Mouse (Mus musculus) MEL (cell line): Measurements from ENCODE around the gene Slc25a29. TPM values are rescaled to one million over a fixed set of nuclear protein-coding genes. Genes with fewer than 3 reads are reported as not detected.
A peak's percentile ranks its signal among the peaks of the same experiment; 100 is the strongest.

Source experiments
- DNase-seq: peaks from one replicate; pipeline ENCODE4 v3.0.0; 2011; ENCODE audit warnings: low read depth, low spot score
- H3K27ac ChIP-seq: 2 replicates; pipeline ENCODE4 v1.5.1; 2012; ENCODE audit warnings: low read depth, mild to moderate bottlenecking, control low read depth, low read length, moderate library complexity; ENCODE audit not compliant: control insufficient read depth
- H3K27me3 ChIP-seq, 2 experiments: fragments of 150-350 bp in 1 of 2; sonication (generic) in 1 of 2; 2 replicates each; pipeline ENCODE4 v1.6.1; 2012; ENCODE audit warnings: low read length in 2 of 2, mild to moderate bottlenecking in 2 of 2, improper control_type of control experiment in 1 of 2, moderate library complexity in 1 of 2; ENCODE audit not compliant: insufficient read depth in 2 of 2, control insufficient read depth in 1 of 2
- H3K36me3 ChIP-seq, 2 experiments: 2 replicates each; pipeline ENCODE4 v1.6.1; 2012 to 2014; ENCODE audit warnings: low read length in 2 of 2, improper control_type of control experiment in 1 of 2, inconsistent platforms in 1 of 2, mild to moderate bottlenecking in 1 of 2; ENCODE audit not compliant: insufficient read depth in 2 of 2, control insufficient read depth in 1 of 2
- H3K4me1 ChIP-seq, 2 experiments: fragments of 150-350 bp in 1 of 2; sonication (generic) in 1 of 2; 2 replicates each; pipeline ENCODE4 v1.6.1; 2012; ENCODE audit warnings: low read length in 2 of 2, improper control_type of control experiment in 1 of 2, mild to moderate bottlenecking in 1 of 2; ENCODE audit not compliant: insufficient read depth in 2 of 2, control insufficient read depth in 1 of 2
- H3K4me3 ChIP-seq, 2 experiments: fragments of 150-350 bp in 1 of 2; sonication (generic) in 1 of 2; 2 replicates each; pipeline ENCODE4 v1.5.1; 2012; ENCODE audit warnings: low read depth in 2 of 2, low read length in 2 of 2, mild to moderate bottlenecking in 2 of 2, moderate library complexity in 2 of 2, control low read depth in 1 of 2, improper control_type of control experiment in 1 of 2; ENCODE audit not compliant: control insufficient read depth in 1 of 2, insufficient read depth in 1 of 2
- H3K79me2 ChIP-seq: 2 replicates; pipeline ENCODE4 v1.6.1; 2012; ENCODE audit warnings: mild to moderate bottlenecking, low read length, moderate library complexity; ENCODE audit not compliant: control insufficient read depth, poor library complexity, insufficient read depth
- H3K9ac ChIP-seq: 2 replicates; pipeline ENCODE4 v1.6.1; 2012; ENCODE audit warnings: low read depth, mild to moderate bottlenecking, control low read depth, low read length, moderate library complexity; ENCODE audit not compliant: control insufficient read depth, poor library complexity, severe bottlenecking
- H3K9me3 ChIP-seq: fragments of 150-350 bp; sonication (generic); replicated peaks from 2 replicates; pipeline ENCODE4 v1.6.1; 2012; ENCODE audit warnings: mild to moderate bottlenecking, low read length, improper control_type of control experiment, moderate library complexity; ENCODE audit not compliant: insufficient read depth
- CTCF ChIP-seq, 3 experiments: IDR thresholded peaks in 2 of 3; conservative IDR thresholded peaks in 1 of 3; 2 replicates each; pipeline ENCODE4 v1.5.1; 2011 to 2012; ENCODE audit warnings: low read length in 3 of 3, low read depth in 2 of 3, mild to moderate bottlenecking in 2 of 3, improper control_type of control experiment in 1 of 3, inconsistent platforms in 1 of 3, mixed read lengths in 1 of 3, moderate library complexity in 1 of 3; ENCODE audit not compliant: control insufficient read depth in 1 of 3, insufficient read depth in 1 of 3, poor library complexity in 1 of 3, severe bottlenecking in 1 of 3
- E2F4 ChIP-seq: IDR thresholded peaks from 2 replicates; pipeline ENCODE4 v1.6.1; 2011; ENCODE audit warnings: low read depth, low read length, improper control_type of control experiment, borderline replicate concordance
- ELF1 ChIP-seq: IDR thresholded peaks from 2 replicates; pipeline ENCODE4 v1.6.1; 2014; ENCODE audit warnings: low read depth, mild to moderate bottlenecking, inconsistent platforms, low read length, improper control_type of control experiment, moderate library complexity
- EP300 ChIP-seq, 2 experiments: IDR thresholded peaks; 2 replicates each; pipeline ENCODE4 v1.6.1; 2011; ENCODE audit warnings: improper control_type of control experiment in 2 of 2, low read length in 2 of 2, low read depth in 1 of 2, mild to moderate bottlenecking in 1 of 2
- ETS1 ChIP-seq: IDR thresholded peaks from 2 replicates; pipeline ENCODE4 v1.6.1; 2012; ENCODE audit warnings: low read depth, mild to moderate bottlenecking, inconsistent platforms, low read length, improper control_type of control experiment, moderate library complexity
- GATA1 ChIP-seq: IDR thresholded peaks from 2 replicates; pipeline ENCODE4 v1.6.1; 2011; ENCODE audit warnings: low read depth, low read length, improper control_type of control experiment
- HCFC1 ChIP-seq: IDR thresholded peaks from 2 replicates; pipeline ENCODE4 v1.6.1; 2012; ENCODE audit warnings: low read depth, mild to moderate bottlenecking, inconsistent platforms, low read length, improper control_type of control experiment, moderate library complexity
- MAFK ChIP-seq: IDR thresholded peaks from 2 replicates; pipeline ENCODE4 v1.6.1; 2011; ENCODE audit warnings: low read depth, mild to moderate bottlenecking, low read length, improper control_type of control experiment, borderline replicate concordance
- MAZ ChIP-seq: IDR thresholded peaks from 2 replicates; pipeline ENCODE4 v1.6.1; 2012; ENCODE audit warnings: low read depth, mild to moderate bottlenecking, inconsistent platforms, low read length, improper control_type of control experiment
- MYB ChIP-seq: IDR thresholded peaks from 2 replicates; pipeline ENCODE4 v1.6.1; 2011; ENCODE audit warnings: mild to moderate bottlenecking, low read depth, low read length, improper control_type of control experiment
- MYC ChIP-seq: IDR thresholded peaks from 2 replicates; pipeline ENCODE4 v1.6.1; 2011; ENCODE audit warnings: low read depth, mild to moderate bottlenecking, low read length, improper control_type of control experiment, moderate library complexity
- NELFE ChIP-seq: IDR thresholded peaks from 2 replicates; pipeline ENCODE4 v1.6.1; 2011; ENCODE audit warnings: low read depth, low read length, improper control_type of control experiment
- NRF1 ChIP-seq: IDR thresholded peaks from 2 replicates; pipeline ENCODE4 v1.6.1; 2014; ENCODE audit warnings: low read depth, mild to moderate bottlenecking, inconsistent platforms, low read length, improper control_type of control experiment, moderate library complexity; ENCODE audit not compliant: poor library complexity, insufficient read depth, severe bottlenecking
- POLR2A ChIP-seq, 2 experiments: IDR thresholded peaks; 2 replicates each; pipeline ENCODE4 v1.6.1; 2011 to 2012; ENCODE audit warnings: low read length in 2 of 2, mild to moderate bottlenecking in 2 of 2, control low read depth in 1 of 2, improper control_type of control experiment in 1 of 2, low read depth in 1 of 2, moderate library complexity in 1 of 2; ENCODE audit not compliant: control insufficient read depth in 1 of 2, insufficient read depth in 1 of 2, poor library complexity in 1 of 2
- POLR2AphosphoS2 ChIP-seq: IDR thresholded peaks from 2 replicates; pipeline ENCODE4 v1.6.1; 2011; ENCODE audit warnings: low read length, improper control_type of control experiment
- RCOR1 ChIP-seq: IDR thresholded peaks from 2 replicates; pipeline ENCODE4 v1.6.1; 2012; ENCODE audit warnings: low read depth, mild to moderate bottlenecking, inconsistent platforms, low read length, improper control_type of control experiment
- SMC3 ChIP-seq: IDR thresholded peaks from 2 replicates; pipeline ENCODE4 v1.6.1; 2011; ENCODE audit warnings: low read depth, low read length, improper control_type of control experiment
- TAL1 ChIP-seq: IDR thresholded peaks from 2 replicates; pipeline ENCODE4 v1.6.1; 2012; ENCODE audit warnings: mild to moderate bottlenecking, inconsistent platforms, low read length, moderate library complexity, mixed read lengths
- TBP ChIP-seq: IDR thresholded peaks from 2 replicates; pipeline ENCODE4 v1.8.0; 2011; ENCODE audit warnings: low read depth, low read length, improper control_type of control experiment
- TCF12 ChIP-seq: IDR thresholded peaks from 2 replicates; pipeline ENCODE4 v1.6.1; 2014; ENCODE audit warnings: low read depth, mild to moderate bottlenecking, inconsistent platforms, low read length, improper control_type of control experiment, moderate library complexity
- USF2 ChIP-seq, 2 experiments: IDR thresholded peaks; 2 replicates each; pipeline ENCODE4 v1.6.1; 2011 to 2012; ENCODE audit warnings: improper control_type of control experiment in 2 of 2, low read length in 2 of 2, borderline replicate concordance in 1 of 2, inconsistent platforms in 1 of 2, low read depth in 1 of 2, mild to moderate bottlenecking in 1 of 2; ENCODE audit not compliant: insufficient read depth in 1 of 2
- ZC3H11A ChIP-seq: IDR thresholded peaks from 2 replicates; pipeline ENCODE4 v1.6.1; 2012; ENCODE audit warnings: low read depth, mild to moderate bottlenecking, inconsistent platforms, low read length, improper control_type of control experiment
- ZKSCAN1 ChIP-seq: IDR thresholded peaks from 2 replicates; pipeline ENCODE4 v1.6.1; 2012; ENCODE audit warnings: low read depth, mild to moderate bottlenecking, inconsistent platforms, low read length, improper control_type of control experiment, moderate library complexity
- ZNF384 ChIP-seq: IDR thresholded peaks from 2 replicates; pipeline ENCODE4 v1.6.1; 2012; ENCODE audit warnings: low read depth, mild to moderate bottlenecking, inconsistent platforms, low read length, improper control_type of control experiment
- polyA plus RNA-seq, 2 experiments: library from polyadenylated mRNA; stranded (reverse) in 1 of 2; unstranded in 1 of 2; fragments of >175 nt in 1 of 2; fragments of >200 nt in 1 of 2; gene quantifications; 2 replicates each; pipeline versions ENCODE4 v1.2.1 to v1.2.4; 2012; ENCODE audit warnings: low replicate concordance in 2 of 2, low read depth in 1 of 2; ENCODE audit not compliant: insufficient read length in 2 of 2, insufficient read depth in 1 of 2, missing spikeins in 1 of 2
- total RNA-seq: library from RNA; depleted of rRNA; stranded (reverse); fragments of 300-350 nt; gene quantifications from 2 replicates; pipeline ENCODE4 v1.2.3, GENCODE M21; 2012

Slc25a29 gene
- total and polyA plus RNA-seq, 3 experiments, result 3.0 to 3.3 TPM; not detected in 1

DNA sequence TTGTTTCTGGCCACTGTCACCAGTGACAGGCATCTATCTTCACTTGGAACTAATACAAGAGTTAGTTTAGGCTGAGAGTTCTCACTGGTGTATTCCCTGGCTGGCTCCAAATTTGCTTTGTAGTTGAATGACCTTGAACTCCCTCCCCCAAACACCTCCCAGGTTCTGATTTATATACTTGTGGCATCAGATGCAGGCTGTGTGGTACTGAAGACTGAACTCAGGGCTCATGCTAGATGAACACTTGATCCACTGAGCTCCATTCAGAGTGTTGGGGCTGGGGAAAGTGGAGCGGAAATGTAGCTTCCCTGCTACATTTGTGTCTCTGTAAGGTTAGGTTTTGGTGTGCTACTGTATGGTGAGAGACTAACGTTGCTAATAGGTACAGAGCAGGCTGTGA lies 31.3 kb downstream of the Slc25a29 start:
- Histone ChIP-seq H3K27ac (no peak overlapping the region), H3K27me3 (no peaks in the 10 kb centered on the region), H3K4me3 (no peak overlapping the region), H3K4me1 (peaks cover 18 to 22% of the 10 kb centered on the region in 2 experiments), H3K79me2 (peaks cover 94% of the 10 kb centered on the region), H3K36me3 (peaks cover 36 to 53% of the 10 kb centered on the region in 2 experiments), H3K9ac (no peak overlapping the region), H3K9me3 (no peaks in the 10 kb centered on the region)
- TF ChIP-seq POLR2AphosphoS2 (no peak), USF2 (IDR thresholded peaks at IDR 0.05; ENCODE audit: borderline replicate concordance in 1 of 2, insufficient read depth in 1 of 2, low read depth in 1 of 2, low read length in 2 of 2) (no peak), ETS1 (no peak), EP300 (IDR thresholded peaks at IDR 0.05; ENCODE audit: low read depth in 1 of 2, low read length in 2 of 2) (no peak), TAL1 (no peak), MAFK (no peak), ZKSCAN1 (no peak)
- DNase-seq, result no peak

DNA sequence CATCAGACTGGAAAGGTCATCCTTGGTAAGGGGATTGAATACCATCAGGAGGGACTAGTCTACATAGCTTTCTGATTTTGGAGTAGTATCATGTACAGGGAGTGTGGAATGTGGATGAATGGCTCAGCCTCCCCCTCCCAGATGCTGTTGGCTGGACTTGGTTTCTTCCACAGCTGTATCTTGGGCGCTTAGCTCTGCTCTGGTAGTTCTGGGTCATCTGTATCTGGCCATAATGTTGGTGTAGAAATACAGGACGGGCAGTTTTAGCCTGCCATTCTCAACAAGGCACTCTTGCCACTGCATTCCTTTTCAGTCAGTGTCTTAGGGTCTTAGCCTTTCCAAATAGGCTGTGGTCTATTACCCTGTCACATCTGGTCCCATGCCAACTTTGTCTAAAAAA lies 34.1 kb downstream of the Slc25a29 start:
- Histone ChIP-seq H3K79me2 (peaks cover 94% of the 10 kb centered on the region), H3K4me1 (peaks cover 7 to 18% of the 10 kb centered on the region in 2 experiments), H3K36me3 (peaks cover 22 to 48% of the 10 kb centered on the region in 2 experiments), H3K27me3 (no peaks in the 10 kb centered on the region), H3K4me3 (no peak overlapping the region), H3K9me3 (no peaks in the 10 kb centered on the region), H3K9ac (no peak overlapping the region), H3K27ac (no peak overlapping the region)
- no peak for DNase-seq
- no peak for TF ChIP-seq E2F4
- no peak for TF ChIP-seq ZC3H11A
- TF ChIP-seq CTCF (IDR thresholded peaks at IDR 0.05 in 2 of 3, conservative IDR thresholded peaks at IDR 0.05 in 1 of 3; ENCODE audit: control insufficient read depth in 1 of 3, insufficient read depth in 1 of 3, low read depth in 2 of 3, low read length in 3 of 3, poor library complexity in 1 of 3, severe bottlenecking in 1 of 3), result no peak
- TF ChIP-seq EP300 (IDR thresholded peaks at IDR 0.05; ENCODE audit: low read depth in 1 of 2, low read length in 2 of 2), result no peak
- TF ChIP-seq MAZ, result no peak
- no peak for TF ChIP-seq MYC
- no peak for TF ChIP-seq RCOR1

DNA sequence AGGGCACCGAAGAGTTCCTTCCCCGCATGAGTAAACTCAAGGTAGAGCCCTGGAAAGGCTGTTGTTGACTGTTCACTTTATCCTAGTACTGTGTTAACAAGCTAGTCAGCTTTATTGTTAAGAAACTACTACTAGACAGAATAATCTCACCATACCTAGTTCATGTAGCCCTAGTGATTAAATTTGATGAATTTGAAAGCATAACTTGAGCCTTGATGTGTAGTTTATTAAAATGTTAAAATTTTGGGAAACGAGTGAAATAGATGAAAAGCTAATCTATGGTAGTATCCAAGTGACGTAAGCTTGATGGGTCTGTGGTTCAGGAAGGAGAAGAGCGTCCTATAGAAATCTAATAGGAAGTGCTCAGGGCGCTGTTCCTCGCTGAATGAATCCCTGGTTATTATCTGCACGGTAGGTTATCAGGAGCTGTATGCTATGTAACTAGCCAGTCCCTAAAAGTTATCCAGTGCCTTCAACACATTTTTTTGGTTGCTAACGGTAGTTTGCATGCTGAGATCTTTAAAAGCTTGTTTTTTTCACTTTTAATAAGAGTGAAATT lies 40.6 kb downstream of the Slc25a29 start:
- H3K4me1 ChIP-seq, result peaks cover 7 to 21% of the 10 kb centered on the region in 2 experiments
- H3K27me3 ChIP-seq, result no peaks in the 10 kb centered on the region
- peak overlapping the region; percentile 98 for H3K27ac ChIP-seq
- peak overlapping the region; percentile 96 for H3K9ac ChIP-seq
- peak overlapping the region; percentile 67 to 95 for H3K4me3 ChIP-seq
- peaks cover 88% of the 10 kb centered on the region for H3K79me2 ChIP-seq
- peaks cover 5 to 51% of the 10 kb centered on the region in 2 experiments for H3K36me3 ChIP-seq
- H3K9me3 ChIP-seq, result no peaks in the 10 kb centered on the region
- DNase-seq, result peak; percentile 85
- TF ChIP-seq MAZ, result no peak
- TF ChIP-seq ELF1, result peak; percentile 75
- TF ChIP-seq POLR2A (IDR thresholded peaks at IDR 0.05; ENCODE audit: control insufficient read depth in 1 of 2, insufficient read depth in 1 of 2, low read depth in 1 of 2, low read length in 2 of 2, poor library complexity in 1 of 2), result no peak; a peak in 1 of 4 replicates
- TF ChIP-seq NELFE, result no peak
- peak; percentile 81 for TF ChIP-seq GATA1
- no peak for TF ChIP-seq TAL1
- 0 out of 2 replicates have a peak, but pooled peaks have one; percentile 29 for TF ChIP-seq TCF12
- no peak; the same call in 1 of the 2 replicates for TF ChIP-seq ZNF384
- TF ChIP-seq NRF1, result no peak
- TF ChIP-seq SMC3, result no peak
- peak; percentile 68 for TF ChIP-seq HCFC1
- TF ChIP-seq MYB, result no peak
- TF ChIP-seq TBP, result peak; percentile 29; the same call in 1 of the 2 replicates
- TF ChIP-seq POLR2AphosphoS2, result no peak
- TF ChIP-seq RCOR1, result peak; percentile 45; the same call in 1 of the 2 replicates
- no peak for TF ChIP-seq ZKSCAN1
- TF ChIP-seq MYC, result no peak
